Mouse (Mus musculus): ENCODE results near the gene Syt17. TPM values are rescaled to one million over a fixed set of nuclear protein-coding genes. Genes with fewer than 3 reads are reported as not detected.
A peak's percentile ranks its signal among the peaks of the same experiment; 100 is the strongest.

The Syt17 gene
- total RNA-seq (2015) (not detected in 2 replicates), total RNA-seq (2017) (not detected in 2 replicates)

GRCm38 (mm10) chr7:118448134-118448967, at the start of gene Syt17:
Syt17 (minus strand) TSS chr7:118448222.
- peak; percentile 79 for ATAC-seq (ENCODE audit: poor library complexity, severe bottlenecking)

GRCm38 (mm10) chr7:118494892-118495579, 47.0 kb upstream of the Syt17 start:
- no peak for ATAC-seq (ENCODE audit: poor library complexity, severe bottlenecking)

- no peak for ATAC-seq (ENCODE audit: poor library complexity, severe bottlenecking)
These were observed 45.9 kb upstream of the Syt17 start for GRCm38 (mm10) chr7:118493892-118494291.

GRCm38 (mm10) chr7:118491431-118492147, 43.6 kb upstream of the Syt17 start, which contains the start of gene Itpripl2:
Itpripl2 (minus strand) TSS chr7:118491975.
- ATAC-seq (ENCODE audit: poor library complexity, severe bottlenecking), result peak; percentile 82

GRCm38 (mm10) chr7:118490666-118491430, 42.8 kb upstream of the Syt17 start:
- ATAC-seq (ENCODE audit: poor library complexity, severe bottlenecking), result peak; percentile 31

GRCm38 (mm10) chr7:118489706-118490665, 42.0 kb upstream of the Syt17 start:
- ATAC-seq (ENCODE audit: poor library complexity, severe bottlenecking), result no peak

- no peak for ATAC-seq (ENCODE audit: poor library complexity, severe bottlenecking)
These were observed 40.1 kb upstream of the Syt17 start for GRCm38 (mm10) chr7:118488060-118488664.

- ATAC-seq (ENCODE audit: poor library complexity, severe bottlenecking), result no peak
These were observed 38.9 kb upstream of the Syt17 start for GRCm38 (mm10) chr7:118486917-118487316.

GRCm38 (mm10) chr7:118483996-118484395, 36.0 kb upstream of the Syt17 start:
- ATAC-seq (ENCODE audit: poor library complexity, severe bottlenecking), result peak; percentile 49

- no peak for ATAC-seq (ENCODE audit: poor library complexity, severe bottlenecking)
These were observed 34.0 kb upstream of the Syt17 start for GRCm38 (mm10) chr7:118482001-118482400.

GRCm38 (mm10) chr7:118481047-118481810, 33.2 kb upstream of the Syt17 start:
- peak; percentile 32; the same call in 1 of the 2 replicates for ATAC-seq (ENCODE audit: poor library complexity, severe bottlenecking)

- ATAC-seq (ENCODE audit: poor library complexity, severe bottlenecking), result no peak
These were observed 32.2 kb upstream of the Syt17 start for GRCm38 (mm10) chr7:118480160-118480709.

GRCm38 (mm10) chr7:118478835-118479312, 30.9 kb upstream of the Syt17 start:
- peak; percentile 26 for ATAC-seq (ENCODE audit: poor library complexity, severe bottlenecking)

- no peak for ATAC-seq (ENCODE audit: poor library complexity, severe bottlenecking)
These were observed 28.4 kb upstream of the Syt17 start for GRCm38 (mm10) chr7:118476428-118476827.

GRCm38 (mm10) chr7:118475008-118475705, 27.1 kb upstream of the Syt17 start:
- ATAC-seq (ENCODE audit: poor library complexity, severe bottlenecking), result no peak

- ATAC-seq (ENCODE audit: poor library complexity, severe bottlenecking), result no peak
These were observed 24.9 kb upstream of the Syt17 start for GRCm38 (mm10) chr7:118472886-118473285.

- ATAC-seq (ENCODE audit: poor library complexity, severe bottlenecking), result no peak
These were observed 20.0 kb upstream of the Syt17 start for GRCm38 (mm10) chr7:118468060-118468459.
